7 mouse cellular contexts compared by ENCODE assay signal in the genomic region with DNA sequence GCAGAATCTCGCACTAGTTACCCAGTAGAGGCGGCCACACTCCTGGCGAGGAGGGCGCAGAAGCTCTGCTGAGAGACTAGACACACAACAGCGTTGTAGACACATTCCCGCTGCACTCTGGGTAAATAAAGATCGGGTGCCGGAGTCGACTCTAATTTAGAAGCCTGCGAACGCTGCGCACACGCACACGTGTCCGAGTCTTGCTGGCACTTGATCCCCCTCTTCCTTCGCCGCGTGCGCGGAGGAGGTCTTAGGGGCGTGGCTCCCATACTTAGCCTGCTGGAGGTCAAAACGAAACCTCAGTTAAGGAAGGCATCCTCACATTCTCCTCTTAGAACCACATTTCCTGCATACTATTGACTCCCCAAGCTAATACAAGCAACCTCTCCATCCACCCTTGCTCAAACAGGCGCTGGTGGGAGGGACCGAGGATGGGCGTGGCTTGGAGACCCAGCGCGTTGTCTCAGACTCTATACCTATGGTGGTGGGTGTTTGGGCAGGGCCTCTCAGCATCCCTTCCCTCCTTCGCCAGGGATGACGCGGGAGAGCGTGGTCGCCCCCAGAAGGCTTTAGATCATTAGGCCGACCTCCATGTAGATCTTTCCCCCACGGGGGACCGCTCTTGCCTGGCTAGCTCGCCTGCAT. TPM values are rescaled to one million over a fixed set of nuclear protein-coding genes. Genes with fewer than 3 reads are reported as not detected.
DNase-seq lines count a peak whose midpoint lies in the region; ATAC-seq lines count a peak whose summit lies in the region.

No protein-coding gene starts in this region.

- no peak overlapping the region for H3K27ac ChIP-seq in hindbrain, embryonic 12.5 days

- H3K4me3 ChIP-seq in hindbrain, embryonic 12.5 days, result peak overlapping the region; percentile 41

- WGBS in hindbrain, embryonic 12.5 days, result under 1% methylated on average over 36 of the region's 36 CpGs

- DNase-seq in NIH3T3 (ENCODE audit: low read depth), result peak; percentile 79
- DNase-seq in cerebellum, postnatal 10 days, result peak; percentile 67 to 68
- peak; percentile 78 to 81 for DNase-seq in frontal cortex, postnatal 10 days (ENCODE audit: low spot score in 2 of 2)
- peak; percentile 83 for DNase-seq in left cerebral cortex, adult 11 months (ENCODE audit: low spot score)
- DNase-seq in lung, postnatal 36 days, result peak; percentile 78
- peak; percentile 85 for DNase-seq in right cerebral cortex, postnatal 25 days

- no peaks in the 10 kb centered on the region for H3K36me3 ChIP-seq in hindbrain, embryonic 12.5 days

- peak; percentile 48; the same call in 1 of the 2 replicates for ATAC-seq in hindbrain, embryonic 12.5 days (ENCODE audit: low FRiP score)

- peaks cover 98% of the 10 kb centered on the region for H3K27me3 ChIP-seq in hindbrain, embryonic 12.5 days

- 0 out of 2 replicates have a peak overlapping the region, but pooled peaks have one; percentile 46 for H3K9ac ChIP-seq in hindbrain, embryonic 12.5 days

- no peaks in the 10 kb centered on the region for H3K9me3 ChIP-seq in hindbrain, embryonic 12.5 days (replicated peaks)

- H3K4me1 ChIP-seq in hindbrain, embryonic 12.5 days, result peaks cover 37% of the 10 kb centered on the region

- H3K4me2 ChIP-seq in hindbrain, embryonic 12.5 days (replicated peaks), result peak overlapping the region; percentile 70

RNA-seq across cellular contexts. Expression of gene Icam5, which starts 0.5 kb away (rescaled TPM):
- polyA plus RNA-seq in hindbrain, embryonic 12.5 days (2016; fragmentation: Nextera tagmentation; extraction: Ambion mirVana), result 0.13 and 0.23 TPM in 2 replicates

RNA-seq across cellular contexts. Expression of gene Icam4, which starts 2.2 kb away (rescaled TPM):
- polyA plus RNA-seq in hindbrain, embryonic 12.5 days (2016; fragmentation: Nextera tagmentation; extraction: Ambion mirVana), result 1.7 and 2.1 TPM in 2 replicates

RNA-seq across cellular contexts. Expression of gene Icam1, which starts 15.6 kb away (rescaled TPM):
- 5.2 and 5.5 TPM in 2 replicates for polyA plus RNA-seq in hindbrain, embryonic 12.5 days (2016; fragmentation: Nextera tagmentation; extraction: Ambion mirVana)

RNA-seq across cellular contexts. Expression of gene Mrpl4, which starts 28.8 kb away (rescaled TPM):
- polyA plus RNA-seq in hindbrain, embryonic 12.5 days (2016; fragmentation: Nextera tagmentation; extraction: Ambion mirVana), result 103 and 106 TPM in 2 replicates

RNA-seq across cellular contexts. Expression of gene Zglp1, which starts 35.5 kb away (rescaled TPM):
- 2.4 TPM in 1 of 2 replicates, not detected in the other for polyA plus RNA-seq in hindbrain, embryonic 12.5 days (2016; fragmentation: Nextera tagmentation; extraction: Ambion mirVana)
